Mouse (Mus musculus) heart, postnatal 10 days (tissue): ENCODE data around the gene Tead1. TPM values are rescaled to one million over a fixed set of nuclear protein-coding genes. Genes with fewer than 3 reads are reported as not detected.

Experiments used
- DNase-seq, 2 experiments: peaks; one replicate each; pipeline ENCODE4 v3.0.0; 2021
- intact Hi-C: fragments of 180-260 bp; cut with DNase I; formaldehyde crosslinking; loops from one replicate; pipeline ENCODE4 v1.15.1; 2025
- total RNA-seq, 2 experiments: library from RNA; stranded (reverse); gene quantifications; 2 replicates each; pipeline ENCODE4 v1.2.3; 2021

Tead1 gene
- total RNA-seq, 2 experiments from 2014 or later = 134 to 147 TPM

DNA sequence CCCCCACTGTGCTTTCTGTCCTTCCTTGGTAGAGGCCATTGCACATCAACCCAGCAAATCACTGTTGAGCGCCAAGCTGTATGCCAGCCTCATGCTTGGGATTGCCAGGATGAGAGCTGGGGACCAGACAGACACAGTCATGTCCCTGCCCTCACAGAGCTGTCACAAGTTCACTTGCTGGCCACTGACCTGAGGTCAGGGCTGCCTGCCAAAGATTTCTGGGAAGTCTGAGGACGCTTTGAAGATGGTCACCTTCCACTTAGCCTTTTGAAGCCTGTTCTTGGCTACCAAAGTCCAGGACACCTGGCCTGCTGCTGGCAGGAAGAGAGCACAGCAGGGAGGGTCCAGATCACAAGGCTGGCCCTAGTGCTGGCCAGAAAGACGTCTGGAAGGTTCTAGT, 84.4 kb downstream of the Tead1 start:
- peak; percentile 54 to 77 for DNase-seq
- intact Hi-C loops = no loop called here

DNA sequence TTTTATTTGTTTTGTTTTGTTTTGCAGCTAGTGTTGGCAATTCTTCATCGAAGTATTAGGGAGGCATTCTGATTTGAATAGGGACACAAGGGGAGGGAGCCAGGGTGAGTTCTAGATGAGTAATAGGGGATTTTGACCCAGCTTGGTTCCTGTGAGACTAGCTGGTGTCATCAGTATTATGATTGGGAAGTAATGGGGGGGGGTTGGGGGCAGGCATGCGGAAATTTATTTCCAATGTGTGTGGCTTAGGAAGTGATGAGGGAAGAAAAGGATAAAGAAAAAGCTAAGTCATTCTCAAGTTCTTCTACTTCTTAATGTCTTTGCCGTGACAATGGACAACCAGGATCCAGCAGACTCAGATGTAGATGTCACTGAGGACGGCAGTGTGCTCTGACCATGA, 85.8 kb downstream of the Tead1 start:
- no peak for DNase-seq
- intact Hi-C loops = no loop called here

DNA sequence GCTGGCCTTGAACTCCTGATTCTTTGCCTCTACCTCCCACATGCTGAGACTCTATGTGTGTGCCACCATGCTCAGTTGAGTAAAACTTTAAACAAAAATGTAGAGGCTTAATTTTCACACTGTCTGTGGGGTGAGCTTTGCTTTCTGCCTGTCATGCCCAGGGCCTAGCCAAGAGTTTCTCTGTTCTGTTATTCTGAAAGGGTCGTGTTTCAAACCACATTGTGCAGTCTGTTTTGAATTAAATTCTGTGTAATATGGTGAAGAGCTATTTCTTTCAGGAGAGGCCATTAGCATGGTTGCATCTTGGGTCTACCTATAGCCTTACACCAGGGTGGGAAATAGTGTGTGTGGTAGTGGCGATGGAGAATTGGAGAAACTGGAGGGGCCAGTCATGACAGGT, 90.7 kb downstream of the Tead1 start:
- intact Hi-C loops = no loop called here
- no peak for DNase-seq

DNA sequence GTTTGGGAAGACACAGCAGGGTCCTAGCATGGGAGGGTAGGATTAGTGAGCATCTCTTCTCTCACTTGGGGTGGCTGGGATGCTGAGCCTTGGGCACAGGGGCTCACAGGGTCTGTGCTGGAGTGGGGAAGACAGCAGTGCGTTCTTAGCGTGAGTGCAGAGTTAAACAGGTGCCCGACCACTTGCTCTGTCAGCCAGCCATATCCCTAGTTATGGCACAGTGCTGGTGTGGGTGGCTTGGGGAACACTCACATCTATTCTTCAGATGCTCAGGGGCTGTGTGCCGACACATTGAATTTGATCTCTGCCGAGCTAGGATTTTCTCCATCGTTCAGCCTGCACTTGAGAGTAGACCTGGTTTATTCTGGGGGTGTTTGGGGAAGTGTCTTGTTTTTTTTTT, 92.3 kb downstream of the Tead1 start:
- intact Hi-C loops = no loop called here
- DNase-seq = no peak

DNA sequence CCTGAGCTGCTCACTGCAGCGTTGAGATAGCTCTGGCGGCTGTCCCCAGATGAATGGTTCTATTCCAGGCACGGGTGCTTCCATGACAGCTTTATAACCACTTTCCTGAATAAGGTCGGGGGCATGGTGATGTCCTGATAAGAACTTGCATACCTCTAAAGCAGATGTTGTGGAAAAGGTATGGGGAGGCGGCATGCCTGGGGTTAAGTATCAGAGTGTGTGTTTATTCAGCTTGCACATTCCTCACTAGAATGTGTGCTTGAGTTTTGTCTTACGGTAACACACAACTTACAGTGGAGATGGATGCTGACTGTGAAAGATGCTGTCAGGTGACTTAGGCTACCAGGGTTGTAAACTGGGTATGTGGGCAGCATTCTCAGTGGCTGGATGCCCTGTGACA, 93.7 kb downstream of the Tead1 start:
- no peak for DNase-seq
- intact Hi-C loops = no loop called here

DNA sequence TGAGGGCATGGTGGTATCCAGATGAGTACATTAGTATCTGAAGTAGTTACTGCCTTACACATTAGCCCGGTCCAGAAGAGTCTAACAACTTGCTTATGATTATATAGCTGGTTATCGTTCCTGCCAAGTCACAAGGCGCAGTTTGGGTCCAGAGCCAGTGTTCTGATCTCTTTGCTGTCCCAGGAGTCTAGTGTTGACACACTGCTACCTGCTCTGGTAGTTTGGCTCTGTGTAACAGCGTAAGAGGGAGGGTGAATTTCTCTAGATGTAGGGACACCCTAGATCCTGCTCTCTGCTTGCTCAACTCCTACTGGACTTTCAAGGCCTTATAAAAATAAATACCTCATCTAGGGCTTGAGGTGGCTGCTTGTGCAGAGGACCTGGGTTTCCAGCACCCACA, 94.5 kb downstream of the Tead1 start:
- intact Hi-C loops = no loop called here
- peak; percentile 41 to 54 for DNase-seq

DNA sequence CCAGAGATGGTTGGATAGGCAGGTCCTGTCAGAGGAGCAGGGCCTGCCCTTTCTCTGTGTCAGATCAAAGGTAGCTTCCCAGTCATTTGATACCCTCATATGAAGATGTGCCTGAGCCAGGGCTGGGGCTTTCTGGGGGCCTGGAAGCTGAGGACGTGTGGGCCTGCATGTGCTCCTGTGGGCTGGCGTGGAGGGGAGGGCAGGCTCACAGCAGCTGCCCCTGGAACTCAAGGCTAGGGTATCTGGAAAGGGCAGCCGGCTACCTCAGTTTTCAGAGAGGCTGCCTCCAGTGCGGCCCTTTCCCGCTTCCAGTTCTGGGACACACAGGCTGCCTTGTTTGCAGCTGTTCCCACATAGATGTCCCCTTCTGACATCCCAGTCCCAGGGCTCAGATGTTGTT, 96.7 kb downstream of the Tead1 start:
- DNase-seq = no peak
- intact Hi-C loops = no loop called here

DNA sequence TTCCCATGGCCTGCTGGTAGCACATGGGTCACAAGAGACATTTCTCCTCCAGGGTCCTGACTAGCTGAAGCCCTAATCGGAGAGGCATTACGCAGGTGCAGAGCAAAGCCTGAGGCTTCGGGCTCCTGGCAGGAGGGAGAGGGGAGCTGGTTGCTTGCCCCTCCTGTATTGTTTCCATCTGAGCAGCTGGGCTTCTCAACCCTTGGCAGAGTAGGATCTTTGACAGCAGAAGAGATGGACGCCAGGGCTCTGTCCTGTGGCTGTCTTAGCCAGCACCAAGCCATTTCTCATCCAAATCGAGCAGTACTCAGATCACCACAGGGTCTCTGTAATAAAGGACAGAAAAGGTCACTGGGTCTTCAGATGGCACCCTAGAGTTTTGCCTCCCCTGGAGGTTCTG, 97.6 kb downstream of the Tead1 start:
- intact Hi-C loops = no loop called here
- no peak for DNase-seq

DNA sequence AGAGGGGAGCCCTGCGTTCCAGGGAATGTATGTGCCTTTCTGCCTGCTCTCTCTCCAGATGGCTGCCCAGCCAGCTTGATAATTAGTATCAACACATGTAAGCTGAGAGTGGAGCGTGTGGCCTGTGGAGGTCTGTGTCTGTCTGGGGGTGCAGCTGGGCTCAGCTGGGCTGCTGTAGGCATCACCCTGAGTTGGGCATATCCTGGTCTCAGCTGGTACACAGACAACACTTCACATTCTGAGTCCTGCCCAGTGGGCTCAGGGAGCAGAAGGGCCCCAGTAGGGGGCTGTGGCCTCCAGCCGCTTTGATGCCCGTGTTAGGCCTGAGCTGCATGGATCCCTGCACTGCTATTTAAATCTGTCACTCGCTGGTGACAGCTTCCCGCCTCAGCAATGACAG, 100.5 kb downstream of the Tead1 start:
- intact Hi-C loops = no loop called here
- no peak for DNase-seq

DNA sequence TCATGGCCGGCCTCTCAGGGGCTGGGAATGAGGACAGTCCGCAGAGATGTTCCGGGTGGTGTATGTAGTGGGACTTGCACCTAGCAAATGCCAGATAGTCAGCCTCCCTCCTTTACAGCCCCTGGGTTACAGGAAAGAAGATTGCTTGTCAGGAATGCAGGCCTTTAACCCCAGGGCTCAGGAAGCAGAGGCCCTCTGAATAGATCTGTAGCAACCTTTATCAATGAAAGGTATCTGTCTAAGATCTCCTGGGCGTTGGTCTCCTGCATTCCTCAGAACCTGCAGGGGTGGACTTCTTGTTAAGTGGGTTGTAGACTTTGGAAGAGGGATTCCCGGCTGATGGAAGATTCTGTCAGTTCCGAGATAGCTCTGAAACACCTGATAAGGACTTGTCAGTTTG, 101.8 kb downstream of the Tead1 start:
- no peak for DNase-seq
- intact Hi-C loops = no loop called here

DNA sequence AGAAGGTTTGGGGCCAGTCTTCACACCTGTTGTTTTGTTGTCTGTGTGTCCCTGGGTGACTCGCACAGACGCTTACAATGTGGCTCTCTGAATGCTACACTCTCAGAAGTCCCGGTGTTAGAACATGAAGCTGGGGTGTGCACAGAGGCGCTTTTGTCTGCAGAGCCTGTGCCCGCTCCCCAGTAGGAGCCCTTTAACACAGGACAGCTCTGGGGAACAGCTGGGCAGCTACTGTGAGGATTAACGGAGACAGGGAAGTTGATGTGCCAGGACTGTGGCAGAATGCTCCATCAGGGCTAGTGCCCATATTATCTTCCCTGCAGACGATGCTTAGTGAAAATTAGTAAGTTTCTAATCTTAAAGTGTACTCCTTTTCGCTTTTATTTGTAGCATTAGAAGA, 102.9 kb downstream of the Tead1 start:
- no peak for DNase-seq
- intact Hi-C loops = no loop called here

DNA sequence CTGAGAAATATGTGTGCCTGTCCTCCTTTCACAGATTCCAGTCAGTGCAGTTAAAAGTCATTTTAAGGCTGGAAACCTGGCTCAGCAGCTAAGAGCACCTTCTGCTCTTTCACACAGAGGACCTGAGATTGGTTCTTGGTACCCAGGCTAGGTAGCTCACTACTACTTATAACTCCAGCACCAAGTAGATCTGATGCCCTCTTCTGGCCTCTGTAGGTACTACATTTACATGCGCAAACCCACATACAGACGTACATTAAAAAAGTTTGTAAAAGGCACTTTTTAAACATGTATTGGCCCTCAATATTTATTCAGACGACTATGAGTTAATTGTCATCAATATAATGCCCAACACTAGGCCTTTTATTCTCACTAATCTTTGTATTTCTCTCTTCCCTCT, 105.2 kb downstream of the Tead1 start:
- no peak for DNase-seq
- intact Hi-C loops = no loop called here

DNA sequence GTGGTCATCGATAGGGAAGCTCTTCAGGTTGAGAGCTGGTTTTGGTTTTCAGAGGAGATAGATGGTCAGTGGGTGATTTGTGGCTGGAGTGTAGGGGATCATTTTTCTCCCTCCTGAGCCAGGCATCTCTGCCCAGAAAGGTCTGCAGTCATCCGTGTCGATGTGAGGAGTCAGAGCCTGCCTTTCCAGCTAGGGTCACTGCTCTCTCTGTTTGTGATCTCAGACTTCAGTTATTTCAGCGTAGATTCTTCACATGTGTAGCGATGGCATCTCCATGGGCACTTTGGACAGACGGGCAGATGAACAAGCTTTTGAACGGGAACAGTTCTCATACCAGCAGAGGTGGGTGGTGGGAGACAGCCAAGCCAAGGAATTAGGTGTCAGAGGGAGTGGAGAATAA, 106.2 kb downstream of the Tead1 start:
- no peak for DNase-seq
- intact Hi-C loops = no loop called here

DNA sequence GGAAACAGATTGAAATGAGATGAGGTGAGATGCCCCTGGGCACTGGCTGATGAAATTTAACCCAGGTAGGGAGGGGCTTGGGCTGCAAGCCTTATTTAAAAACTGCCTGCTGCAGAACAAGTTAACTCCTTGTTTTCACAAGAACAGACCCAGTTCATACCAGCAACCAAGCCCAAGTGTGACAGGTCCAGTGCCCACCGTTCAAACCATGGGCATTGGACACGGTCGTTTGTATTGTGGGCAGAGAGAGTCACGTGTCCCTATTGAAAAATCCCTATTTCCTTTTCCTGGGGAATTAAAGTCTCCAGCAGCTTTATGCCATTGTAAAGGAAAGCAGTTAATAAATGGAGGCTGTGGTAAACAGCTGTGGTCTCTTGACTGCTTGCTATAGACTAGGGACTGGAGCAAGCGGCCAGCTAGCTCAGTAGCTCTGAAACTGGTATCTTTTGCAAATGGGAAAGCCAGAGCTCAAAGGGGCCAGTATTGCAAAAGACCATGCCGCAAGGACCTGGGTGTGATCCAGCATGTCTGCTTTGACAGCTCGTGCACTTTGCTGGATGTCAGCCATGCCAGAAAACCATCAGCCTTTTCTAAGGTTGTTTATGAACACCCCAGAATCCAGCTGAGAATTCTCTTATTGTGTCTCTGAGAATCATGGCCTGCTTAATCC, 107.6 kb downstream of the Tead1 start:
- peak; percentile 43 to 50 for DNase-seq

DNA sequence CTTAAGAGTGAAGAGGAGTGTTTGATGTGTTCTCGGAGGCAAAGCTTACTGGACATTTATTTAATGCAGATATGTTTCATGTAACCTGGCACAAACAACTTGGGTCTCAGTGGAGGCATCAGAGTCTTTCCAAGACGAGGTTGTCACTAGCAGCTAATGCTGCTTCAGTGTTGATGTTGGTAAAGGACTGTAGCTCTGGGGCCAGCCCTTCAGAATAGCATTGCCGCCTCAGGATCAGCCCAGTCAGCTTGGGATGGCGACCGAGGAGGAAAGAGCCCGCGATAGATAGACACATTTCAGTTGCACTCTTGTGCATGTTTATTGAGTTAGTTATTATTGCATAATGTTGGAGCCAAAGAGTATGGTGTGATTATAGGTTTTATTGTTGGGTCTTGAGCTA, 108.2 kb downstream of the Tead1 start:
- DNase-seq = no peak
- intact Hi-C loops = no loop called here

More for the DNA sequence above, 107.6 kb downstream of the Tead1 start:
- intact Hi-C loops = no loop called here

DNA sequence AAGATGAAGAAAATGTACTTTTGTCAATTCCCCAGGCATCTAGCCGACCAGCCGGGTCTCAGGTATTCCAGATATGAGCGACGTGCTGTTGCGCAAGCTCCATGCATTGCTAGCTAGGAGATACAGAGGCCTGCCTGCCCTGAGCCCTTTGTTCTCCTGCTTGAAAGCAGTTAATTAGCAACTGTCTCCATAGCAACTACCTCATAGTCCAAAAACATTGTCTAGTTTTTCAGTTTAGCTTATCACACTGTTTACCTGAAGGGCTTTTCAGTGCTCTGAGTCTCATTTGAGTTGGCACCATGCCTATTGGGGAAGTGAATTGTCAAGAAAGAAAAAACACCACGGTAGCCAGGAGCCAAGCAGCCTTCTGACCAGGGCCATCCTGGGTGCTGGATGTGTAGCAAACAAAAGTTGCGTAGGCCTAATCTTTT, 109.2 kb downstream of the Tead1 start:
- intact Hi-C loops = no loop called here
- peak; percentile 19 to 33 for DNase-seq

DNA sequence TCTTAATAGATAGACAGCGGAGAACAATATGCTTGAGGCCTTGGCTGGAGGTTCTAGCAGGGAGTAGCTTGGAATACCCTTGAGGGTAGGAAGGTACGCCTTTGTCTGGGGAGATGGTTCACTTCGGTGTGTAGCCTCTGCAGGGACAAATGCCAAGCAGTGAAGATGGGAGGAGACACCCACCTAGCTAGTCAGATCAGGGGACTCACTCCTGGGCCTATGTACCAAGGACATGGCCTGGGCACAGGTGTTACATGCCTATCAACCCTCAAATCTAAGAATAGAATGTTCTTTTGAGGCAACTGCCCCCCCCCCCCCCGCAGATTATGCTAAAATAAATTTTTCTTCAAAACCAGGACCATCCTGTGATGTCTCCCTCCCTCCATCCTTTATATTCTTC, 110.6 kb downstream of the Tead1 start:
- intact Hi-C loops = no loop called here
- DNase-seq = no peak

DNA sequence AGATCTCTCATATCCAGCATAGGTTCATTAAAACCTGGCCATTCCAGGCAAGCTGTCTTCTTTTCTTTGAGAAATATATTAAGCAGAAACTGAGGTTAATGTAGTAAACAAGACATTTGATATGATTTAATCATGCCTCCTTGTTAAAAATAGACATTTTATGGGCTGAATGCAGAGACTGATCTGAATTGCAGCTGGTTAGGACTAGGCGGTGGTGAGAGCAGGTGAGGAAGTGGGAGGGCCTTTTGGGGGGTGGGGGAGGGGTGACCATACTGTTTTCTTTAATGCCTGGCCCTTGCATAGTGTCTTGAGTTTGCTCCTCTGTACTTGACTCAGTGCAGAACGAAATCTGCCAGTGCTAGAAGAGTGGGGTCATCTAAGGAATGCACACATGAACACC, 111.2 kb downstream of the Tead1 start:
- no peak for DNase-seq
- intact Hi-C loops = no loop called here

DNA sequence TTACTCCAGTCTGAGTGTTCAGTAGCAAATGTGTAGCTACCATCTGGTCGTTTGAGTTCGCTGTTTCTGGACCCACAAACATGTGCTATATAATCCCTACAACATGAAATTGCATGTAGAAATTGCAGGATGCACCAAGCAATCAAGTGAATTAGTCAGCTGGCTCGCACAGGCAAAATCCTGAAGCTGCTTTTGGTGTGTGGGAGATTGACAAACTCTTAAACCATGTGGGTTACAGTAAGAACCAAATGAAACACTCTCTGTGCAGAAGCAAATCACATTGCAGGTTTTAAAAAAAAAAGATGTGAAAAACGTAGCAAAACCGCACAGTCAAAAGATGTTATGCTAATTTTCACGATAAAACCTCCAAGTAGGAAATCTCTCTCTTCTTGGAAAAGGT, 113.6 kb downstream of the Tead1 start:
- intact Hi-C loops = no loop called here
- DNase-seq = no peak

DNA sequence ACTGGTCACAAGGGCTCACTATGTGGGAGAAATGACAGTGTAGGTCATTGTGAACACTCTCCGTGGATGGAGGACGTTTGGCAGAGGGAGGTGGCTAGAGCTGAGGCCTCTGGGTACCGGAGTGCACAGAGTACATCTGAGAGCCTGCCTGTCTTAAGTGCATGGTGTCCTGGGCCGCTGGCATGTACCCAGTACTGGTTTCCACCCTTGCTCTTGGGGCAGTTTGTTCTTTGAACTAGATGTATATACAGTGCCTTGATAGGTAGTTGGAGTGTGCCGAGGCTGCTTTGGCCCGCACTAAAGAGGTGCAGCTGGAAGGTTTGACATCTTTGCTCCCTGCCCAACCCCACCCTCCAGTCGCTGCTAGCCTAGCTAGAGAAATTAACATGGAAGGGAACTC, 114.8 kb downstream of the Tead1 start:
- peak in 1 of 2 experiments; percentile 40 for DNase-seq
- intact Hi-C loops = no loop called here

DNA sequence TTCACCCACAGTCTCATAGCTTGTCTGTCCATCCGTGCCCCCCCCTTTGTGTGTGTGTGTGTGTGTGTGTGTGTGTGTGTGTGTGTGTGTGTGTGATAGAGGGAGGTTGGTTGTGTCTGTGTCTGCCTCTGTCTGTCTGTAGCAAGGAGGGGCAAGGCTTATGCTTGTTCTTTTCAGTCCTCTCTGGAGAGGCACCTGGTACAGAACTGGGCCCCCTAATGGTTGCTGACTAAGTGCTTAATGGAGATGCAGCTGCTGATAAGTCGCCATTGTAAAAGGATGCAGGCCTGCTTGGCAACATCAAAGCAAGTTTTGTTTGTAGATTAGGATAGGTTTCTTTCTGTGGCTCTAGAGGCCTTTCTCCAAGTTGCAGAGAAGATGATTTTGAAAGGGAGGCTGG, 115.4 kb downstream of the Tead1 start:
- DNase-seq = no peak
- intact Hi-C loops = no loop called here

DNA sequence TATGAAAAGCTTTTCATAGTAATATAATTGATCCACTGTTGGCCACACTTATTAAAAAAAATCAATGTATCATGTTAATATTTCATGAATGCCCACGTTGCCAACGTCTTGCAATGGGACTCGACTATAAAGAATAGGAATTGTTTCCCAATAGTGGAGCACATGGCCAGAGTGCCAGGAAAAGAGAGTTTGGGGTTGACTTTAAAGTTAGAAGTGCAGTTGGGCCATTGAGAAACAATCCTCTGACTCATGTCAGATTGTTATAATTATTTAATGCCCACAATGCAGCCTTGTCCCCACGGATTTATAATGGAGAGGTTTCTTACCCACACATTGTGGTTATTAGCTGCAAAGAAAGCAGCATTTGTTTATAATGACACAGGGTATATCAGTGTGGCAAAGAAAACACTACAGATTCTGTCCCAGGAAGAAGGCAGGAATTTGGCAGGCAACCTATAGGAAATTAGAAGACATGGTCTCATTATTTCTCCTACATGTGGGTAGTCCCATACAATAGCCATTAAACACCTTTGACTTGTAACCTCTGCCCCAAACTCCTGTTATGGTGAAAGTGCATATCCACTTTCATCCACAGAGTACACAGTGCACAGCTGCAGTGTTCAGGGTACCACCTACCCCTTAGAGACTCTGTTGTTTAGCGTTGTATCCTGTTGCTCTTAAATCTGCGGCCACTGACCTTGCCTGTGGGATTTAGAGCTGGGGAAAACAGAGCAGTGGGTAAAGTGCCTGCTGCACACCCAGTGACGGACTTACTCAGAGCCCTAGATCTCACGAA, 118.6 kb downstream of the Tead1 start:
- no peak for DNase-seq
- intact Hi-C loops = no loop called here

DNA sequence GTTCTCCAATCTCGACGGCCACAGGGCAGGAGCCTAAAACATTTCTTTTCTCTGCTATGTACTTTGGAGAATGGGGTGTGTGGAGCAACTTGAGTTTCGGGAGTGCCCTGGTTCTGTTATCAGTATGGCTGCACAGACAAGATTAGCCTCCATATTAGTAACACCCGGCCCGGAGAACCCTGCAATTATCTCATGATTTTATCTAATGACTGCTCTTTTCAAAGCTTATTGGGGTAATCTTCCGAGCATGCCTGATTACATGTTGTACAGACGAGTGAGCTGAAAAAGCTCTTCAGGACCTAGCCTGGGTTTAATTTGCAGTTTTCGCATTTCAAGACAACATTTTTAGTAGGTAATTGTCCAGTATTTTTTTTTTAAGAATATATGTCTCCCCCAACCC, 122.6 kb downstream of the Tead1 start:
- intact Hi-C loops = no loop called here
- no peak for DNase-seq
